Mouse (Mus musculus) limb, embryonic 12.5 days (tissue): Measurements from ENCODE around the gene Cryab. TPM values are rescaled to one million over a fixed set of nuclear protein-coding genes. Genes with fewer than 3 reads are reported as not detected.
A peak's percentile ranks its signal among the peaks of the same experiment; 100 is the strongest.

Experiments
- ATAC-seq: fragments of 200-750 bp; cut with Nextera tagmentation; 2 replicates; pipeline ENCODE4 v1.8.0; 2017; ENCODE audit warnings: low read depth, moderate TSS enrichment; ENCODE audit not compliant: insufficient number of reproducible peaks, insufficient read depth, low FRiP score, low TSS enrichment
- H3K27ac ChIP-seq: fragments of 300-500 bp; sonication (generic); 2 replicates; pipeline ENCODE4 v1.5.1; 2016; ENCODE audit warnings: mild to moderate bottlenecking, moderate library complexity
- H3K27me3 ChIP-seq: fragments of 300-500 bp; sonication (generic); 2 replicates; pipeline ENCODE4 v1.6.1; 2016; ENCODE audit warnings: mild to moderate bottlenecking, moderate library complexity
- H3K36me3 ChIP-seq: fragments of 300-500 bp; sonication (generic); 2 replicates; pipeline ENCODE4 v1.6.1; 2016; ENCODE audit warnings: mild to moderate bottlenecking, moderate library complexity
- H3K4me1 ChIP-seq: fragments of 300-500 bp; sonication (generic); replicated peaks from 2 replicates; pipeline ENCODE4 v1.6.1; 2016
- H3K4me2 ChIP-seq: fragments of 300-500 bp; sonication (generic); 2 replicates; pipeline ENCODE4 v1.6.1; 2016; ENCODE audit warnings: mild to moderate bottlenecking, moderate library complexity
- H3K4me3 ChIP-seq: fragments of 300-500 bp; sonication (generic); replicated peaks from 2 replicates; pipeline ENCODE4 v1.5.1; 2016; ENCODE audit warnings: mild to moderate bottlenecking
- H3K9ac ChIP-seq: fragments of 300-500 bp; sonication (generic); replicated peaks from 2 replicates; pipeline ENCODE4 v1.6.1; 2016; ENCODE audit warnings: mild to moderate bottlenecking, moderate library complexity
- H3K9me3 ChIP-seq: fragments of 300-500 bp; sonication (generic); 2 replicates; pipeline ENCODE4 v1.6.1; 2016; ENCODE audit warnings: mild to moderate bottlenecking, moderate library complexity
- WGBS: fragments of 180-500 bp; shearing (Covaris S2); methylation state at CpG from one replicate; pipeline ENCODE4 v1.1.7; 2016; 5-methylcytosine and 5-hydroxymethylcytosine counted together
- polyA plus RNA-seq: library from polyadenylated mRNA; unstranded; fragments of >200 nt; fragmentation: Nextera tagmentation; extraction: Ambion mirVana; gene quantifications from 2 replicates; pipeline ENCODE4 v1.2.1, GENCODE M21; 2016

The Cryab gene
- polyA plus RNA-seq, 1 experiment from 2014 or later, result 28.0 TPM

DNA sequence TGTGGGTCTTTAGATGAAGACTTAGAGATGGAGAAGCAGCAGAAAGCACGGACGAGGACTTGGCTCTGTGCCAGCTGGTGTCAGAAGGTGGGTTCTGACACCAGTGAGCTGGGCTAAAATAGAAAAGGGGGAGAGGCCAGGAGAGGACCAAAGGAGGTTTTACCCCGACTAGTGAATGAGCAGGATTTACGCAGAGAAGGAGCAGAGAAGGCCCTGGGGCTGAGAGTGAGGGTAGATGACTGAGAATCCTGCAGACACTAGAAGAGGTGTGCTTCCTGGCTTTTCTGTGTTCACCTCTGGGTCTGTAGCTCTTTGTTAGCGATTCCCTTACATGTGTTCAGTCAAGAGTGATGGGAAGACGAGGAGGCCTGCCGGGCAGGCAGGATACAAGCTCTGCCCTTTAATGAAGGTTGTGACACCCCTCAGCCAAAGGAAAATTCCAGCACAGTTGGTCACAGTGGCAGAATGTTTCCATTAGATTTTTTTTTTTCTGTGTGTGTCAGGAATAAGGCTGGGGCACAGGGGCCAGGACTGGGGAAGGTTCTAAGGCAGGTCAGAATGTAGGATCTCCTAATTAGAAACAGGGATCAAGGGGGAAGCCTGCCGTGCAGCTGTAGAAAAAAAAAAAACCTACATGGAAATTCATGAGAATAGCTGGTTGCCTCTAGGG, 25.1 kb upstream of the Cryab start:
- no peak for ATAC-seq

DNA sequence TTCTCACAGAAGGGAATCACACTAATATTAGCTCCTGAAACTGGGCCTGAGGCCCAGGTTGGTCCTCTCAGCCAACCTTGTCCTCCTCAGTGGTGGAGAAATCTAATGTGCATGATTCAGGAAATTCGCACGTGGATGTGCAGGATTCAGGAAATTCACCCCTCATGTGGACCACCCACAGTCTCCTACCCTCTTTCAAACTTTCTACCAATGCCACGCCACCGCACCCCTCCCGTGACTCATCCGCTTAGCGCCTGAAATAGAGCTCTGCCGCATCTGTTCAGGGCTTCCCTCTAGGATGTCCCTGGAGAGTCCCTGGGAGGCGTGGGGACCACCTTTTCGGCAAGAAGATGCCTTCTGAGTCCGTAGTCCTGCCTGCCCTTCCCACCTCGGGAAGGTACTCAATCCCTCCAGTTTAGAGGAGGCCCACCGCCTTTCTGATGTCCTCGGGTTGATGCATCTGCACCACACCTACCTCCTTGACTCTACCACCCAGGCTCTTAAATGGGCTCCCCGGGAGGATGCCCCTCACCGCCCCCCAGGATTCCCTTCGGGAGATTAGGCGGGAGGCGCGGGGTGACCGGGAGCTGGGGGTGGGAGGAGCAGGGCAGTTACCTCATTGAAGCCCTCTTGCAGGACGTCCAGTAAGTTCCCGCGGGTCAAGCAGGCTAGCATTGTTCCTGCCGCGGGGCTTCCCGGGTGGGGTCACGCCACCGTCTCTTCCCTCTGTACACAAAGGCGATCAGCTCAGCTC, 23.8 kb upstream of the Cryab start:
- peak overlapping the region; percentile 83 for H3K4me2 ChIP-seq
- peaks cover 50% of the 10 kb centered on the region for H3K4me1 ChIP-seq
- peak overlapping the region; percentile 88 for H3K27ac ChIP-seq
- H3K9me3 ChIP-seq, result no peaks in the 10 kb centered on the region
- H3K9ac ChIP-seq, result peak overlapping the region; percentile 70
- 3% methylated on average over 30 of the region's 30 CpGs for WGBS
- H3K4me3 ChIP-seq, result peak overlapping the region; percentile 71
- H3K36me3 ChIP-seq, result no peaks in the 10 kb centered on the region
- H3K27me3 ChIP-seq, result no peaks in the 10 kb centered on the region
- ATAC-seq, result peak; percentile 23; the same call in 1 of the 2 replicates

More for the DNA sequence above, 25.1 kb upstream of the Cryab start:
- Histone ChIP-seq H3K36me3 (no peaks in the 10 kb centered on the region), H3K9me3 (no peaks in the 10 kb centered on the region), H3K9ac (peak overlapping the region; percentile 70; the same call in 1 of the 2 replicates), H3K4me1 (peaks cover 55% of the 10 kb centered on the region), H3K4me3 (peak overlapping the region; percentile 71), H3K4me2 (peak overlapping the region; percentile 83), H3K27ac (peak overlapping the region; percentile 88), H3K27me3 (no peaks in the 10 kb centered on the region)
- WGBS, result 23% methylated on average over 8 of the region's 8 CpGs

GRCm38 (mm10) chr9:50727925-50728651, 23.0 kb upstream of the Cryab start:
- peak overlapping the region; percentile 88 for H3K27ac ChIP-seq
- peak overlapping the region; percentile 83 for H3K4me2 ChIP-seq
- peaks cover 44% of the 10 kb centered on the region for H3K4me1 ChIP-seq
- WGBS, result under 1% methylated on average over 40 of the region's 45 CpGs
- H3K36me3 ChIP-seq, result no peaks in the 10 kb centered on the region
- H3K9me3 ChIP-seq, result no peaks in the 10 kb centered on the region
- H3K4me3 ChIP-seq, result peak overlapping the region; percentile 71
- peak; percentile 93 for ATAC-seq
- H3K27me3 ChIP-seq, result no peaks in the 10 kb centered on the region
- H3K9ac ChIP-seq, result peak overlapping the region; percentile 70

- Histone ChIP-seq H3K9ac (no peak overlapping the region), H3K4me3 (no peak overlapping the region), H3K27me3 (no peaks in the 10 kb centered on the region), H3K4me2 (no peak overlapping the region), H3K9me3 (no peaks in the 10 kb centered on the region), H3K36me3 (no peaks in the 10 kb centered on the region), H3K4me1 (peaks cover 32% of the 10 kb centered on the region), H3K27ac (no peak overlapping the region)
- ATAC-seq, result no peak
- WGBS, result 55% methylated on average over 4 of the region's 4 CpGs
Measured at GRCm38 (mm10) chr9:50729600-50729999, 21.5 kb upstream of the Cryab start.

DNA sequence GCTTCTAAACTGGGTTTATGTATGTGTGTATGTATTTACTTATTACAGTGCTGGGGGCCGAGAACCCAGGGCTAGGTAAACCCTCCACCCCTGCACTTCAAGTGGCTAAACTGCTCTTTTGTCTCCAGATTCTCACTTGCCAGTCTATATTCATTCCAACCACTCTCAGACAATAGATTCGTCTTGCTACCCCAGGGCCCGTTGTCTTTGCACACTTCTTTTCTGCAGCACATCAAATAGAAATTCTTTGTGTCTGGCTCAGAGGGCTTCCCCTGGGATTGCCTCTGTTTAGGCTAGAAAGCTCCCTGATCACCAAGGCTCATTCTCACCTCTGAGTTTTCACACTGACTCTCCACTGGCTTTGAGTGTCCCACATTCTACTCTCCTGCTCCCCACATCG, 18.6 kb upstream of the Cryab start:
- Histone ChIP-seq H3K4me1 (peaks cover 7% of the 10 kb centered on the region; the same call in 1 of the 2 replicates), H3K27me3 (no peaks in the 10 kb centered on the region), H3K4me2 (no peak overlapping the region), H3K4me3 (no peak overlapping the region), H3K9me3 (no peaks in the 10 kb centered on the region), H3K9ac (no peak overlapping the region), H3K27ac (no peak overlapping the region), H3K36me3 (no peaks in the 10 kb centered on the region)
- ATAC-seq, result no peak
- WGBS, result 20% methylated on average over 4 of the region's 4 CpGs

DNA sequence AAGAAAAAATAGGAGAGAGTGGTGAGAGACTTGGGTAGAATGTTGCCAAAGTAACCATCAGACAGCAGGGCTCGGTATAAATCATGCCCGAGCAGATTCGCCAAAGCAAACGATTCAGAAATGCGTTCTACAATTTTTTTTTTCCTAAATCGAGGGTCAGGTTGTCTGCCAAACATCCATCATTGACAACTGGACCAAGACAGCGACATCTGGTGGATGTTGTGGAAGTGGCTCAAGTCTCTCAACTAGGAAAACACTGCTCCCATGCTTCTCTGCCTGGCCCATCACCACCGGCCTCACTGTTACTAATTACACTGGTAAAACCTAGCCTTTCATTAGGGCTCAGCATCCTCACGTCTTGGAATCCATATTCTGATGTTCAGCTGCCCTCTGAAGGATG, 16.1 kb upstream of the Cryab start:
- H3K27ac ChIP-seq, result no peak overlapping the region
- peaks cover 7% of the 10 kb centered on the region for H3K4me1 ChIP-seq
- H3K9me3 ChIP-seq, result no peaks in the 10 kb centered on the region
- no peak overlapping the region for H3K4me3 ChIP-seq
- ATAC-seq, result no peak
- 0 out of 2 replicates have a peak overlapping the region, but pooled peaks have one; percentile 15 for H3K4me2 ChIP-seq
- WGBS, result 3% methylated on average over 9 of the region's 9 CpGs
- H3K9ac ChIP-seq, result no peak overlapping the region
- no peaks in the 10 kb centered on the region for H3K36me3 ChIP-seq
- H3K27me3 ChIP-seq, result no peaks in the 10 kb centered on the region

GRCm38 (mm10) chr9:50738914-50739870, 11.9 kb upstream of the Cryab start, which contains the start of gene Dixdc1:
Gene Dixdc1, minus strand, starts transcription at chr9:50739517.
- peak; percentile 96 for ATAC-seq
- H3K36me3 ChIP-seq, result no peaks in the 10 kb centered on the region
- H3K27ac ChIP-seq, result no peak within 1 kb of the TSS

DNA sequence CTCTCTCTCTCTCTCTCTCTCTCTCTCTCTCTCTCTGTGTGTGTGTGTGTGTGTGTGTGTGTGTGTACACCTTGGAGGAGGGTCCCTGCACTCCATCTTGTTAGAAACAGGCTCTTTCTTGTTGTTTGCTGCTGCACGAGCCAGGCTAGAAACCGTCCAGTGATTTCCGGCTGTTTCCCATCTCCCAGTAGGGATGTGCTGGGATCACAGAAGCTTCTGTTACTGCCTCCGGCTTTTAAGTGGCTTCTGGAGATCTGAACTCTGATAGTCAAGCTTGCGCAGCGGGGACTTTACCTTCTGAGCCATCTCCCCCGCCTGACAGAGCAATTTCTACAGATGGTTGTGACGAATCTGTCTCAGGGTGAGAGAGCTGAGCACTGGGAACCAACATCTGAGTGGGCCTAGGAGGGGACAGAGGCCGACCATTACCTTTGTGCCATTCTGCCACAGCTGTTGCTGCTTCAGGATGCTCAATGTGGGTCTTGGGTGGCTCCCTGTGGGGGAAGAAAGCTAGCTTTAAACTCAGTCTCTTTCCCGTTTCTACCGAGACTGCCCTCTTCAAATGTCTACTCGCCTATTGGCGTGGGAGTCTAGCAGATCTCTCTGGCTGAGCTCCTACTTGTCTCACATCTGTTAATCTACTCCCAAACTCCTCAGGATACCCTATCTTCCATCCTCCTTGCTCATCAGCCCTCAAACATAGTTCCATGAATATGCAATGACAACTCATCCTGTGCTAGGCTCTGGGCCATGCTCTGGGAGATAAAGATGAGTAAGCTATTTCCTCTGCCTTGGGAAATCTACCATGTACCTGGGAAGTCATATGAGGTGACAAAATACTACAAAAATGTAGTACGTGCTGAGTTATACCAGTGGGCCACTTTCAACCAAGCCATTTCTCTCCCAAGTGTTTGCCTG, 10.0 kb upstream of the Cryab start:
- WGBS, result 84% methylated on average over 14 of the region's 14 CpGs
- H3K9me3 ChIP-seq, result no peaks in the 10 kb centered on the region
- H3K27me3 ChIP-seq, result no peaks in the 10 kb centered on the region; the same call in 1 of the 2 replicates

More at GRCm38 (mm10) chr9:50738914-50739870, 11.9 kb upstream of the Cryab start, which contains the start of gene Dixdc1:
- Histone ChIP-seq H3K27me3 (no peaks in the 10 kb centered on the region), H3K4me3 (peak within 1 kb of the TSS; percentile 39), H3K9ac (no peak within 1 kb of the TSS), H3K9me3 (no peaks in the 10 kb centered on the region), H3K4me1 (peaks cover 7% of the 10 kb centered on the region), H3K4me2 (peak within 1 kb of the TSS; percentile 63)
- WGBS, result 13% methylated on average over 36 of the region's 36 CpGs

GRCm38 (mm10) chr9:50742261-50742660, 8.9 kb upstream of the Cryab start:
- Histone ChIP-seq H3K36me3 (no peaks in the 10 kb centered on the region), H3K9ac (no peak overlapping the region), H3K27me3 (no peaks in the 10 kb centered on the region; the same call in 1 of the 2 replicates), H3K4me3 (no peak overlapping the region), H3K9me3 (no peaks in the 10 kb centered on the region), H3K27ac (no peak overlapping the region), H3K4me1 (peaks cover 14% of the 10 kb centered on the region), H3K4me2 (no peak overlapping the region)
- no peak for ATAC-seq
- 91% methylated on average over 3 of the region's 3 CpGs for WGBS

More for the DNA sequence above, 10.0 kb upstream of the Cryab start:
- Histone ChIP-seq H3K4me1 (peaks cover 7% of the 10 kb centered on the region), H3K36me3 (no peaks in the 10 kb centered on the region), H3K9ac (no peak overlapping the region), H3K4me2 (no peak overlapping the region), H3K4me3 (no peak overlapping the region), H3K27ac (no peak overlapping the region)
- no peak for ATAC-seq
